Mouse (Mus musculus) intestine, embryonic 16.5 days (tissue): ENCODE results near the gene Nr4a1. TPM values are rescaled to one million over a fixed set of nuclear protein-coding genes. Genes with fewer than 3 reads are reported as not detected.
A peak's percentile ranks its signal among the peaks of the same experiment; 100 is the strongest.

Experiments
- ATAC-seq: fragments of 200-750 bp; cut with Nextera tagmentation; 2 replicates; pipeline ENCODE4 v1.8.0; 2017; ENCODE audit warnings: moderate TSS enrichment, moderate library complexity
- H3K27ac ChIP-seq: fragments of 300-500 bp; sonication (generic); 2 replicates; pipeline ENCODE4 v1.5.1; 2014; ENCODE audit warnings: mild to moderate bottlenecking, low read length
- H3K27me3 ChIP-seq: fragments of 300-500 bp; sonication (generic); replicated peaks from 2 replicates; pipeline ENCODE4 v1.6.1; 2014; ENCODE audit warnings: low read length, control low read depth, mixed read lengths; ENCODE audit not compliant: control insufficient read depth, insufficient read depth
- H3K36me3 ChIP-seq: fragments of 300-500 bp; sonication (generic); 2 replicates; pipeline ENCODE4 v1.6.1; 2014; ENCODE audit warnings: low read length, control low read depth; ENCODE audit not compliant: control insufficient read depth, insufficient read depth
- H3K4me1 ChIP-seq: fragments of 300-500 bp; sonication (generic); 2 replicates; pipeline ENCODE4 v1.6.1; 2014; ENCODE audit warnings: low read length, control low read depth, mixed read lengths; ENCODE audit not compliant: control insufficient read depth, insufficient read depth
- H3K4me2 ChIP-seq: fragments of 300-500 bp; sonication (generic); 2 replicates; pipeline ENCODE4 v1.6.1; 2014; ENCODE audit warnings: low read depth, low read length, control low read depth
- H3K4me3 ChIP-seq: fragments of 300-500 bp; sonication (generic); 2 replicates; pipeline ENCODE4 v1.5.1; 2014; ENCODE audit warnings: mild to moderate bottlenecking, low read length
- H3K9ac ChIP-seq: fragments of 300-500 bp; sonication (generic); 2 replicates; pipeline ENCODE4 v1.6.1; 2014; ENCODE audit warnings: low read depth, low read length
- H3K9me3 ChIP-seq: fragments of 300-500 bp; sonication (generic); 2 replicates; pipeline ENCODE4 v1.6.1; 2016; ENCODE audit warnings: low read length, control low read depth; ENCODE audit not compliant: control insufficient read depth
- WGBS: fragments of 180-500 bp; shearing (Covaris S2); extraction: QIAGEN DNeasy Blood & Tissue Kit; methylation state at CpG from one replicate; pipeline ENCODE4 v1.1.7; 2014; 5-methylcytosine and 5-hydroxymethylcytosine counted together
- polyA plus RNA-seq: library from polyadenylated mRNA; unstranded; fragments of >200 nt; fragmentation: Nextera tagmentation; extraction: Ambion mirVana; gene quantifications from 2 replicates; pipeline ENCODE4 v1.2.1, GENCODE M21; 2015

Gene Nr4a1
- polyA plus RNA-seq, 1 experiment from 2014 or later = 10.0 TPM

DNA sequence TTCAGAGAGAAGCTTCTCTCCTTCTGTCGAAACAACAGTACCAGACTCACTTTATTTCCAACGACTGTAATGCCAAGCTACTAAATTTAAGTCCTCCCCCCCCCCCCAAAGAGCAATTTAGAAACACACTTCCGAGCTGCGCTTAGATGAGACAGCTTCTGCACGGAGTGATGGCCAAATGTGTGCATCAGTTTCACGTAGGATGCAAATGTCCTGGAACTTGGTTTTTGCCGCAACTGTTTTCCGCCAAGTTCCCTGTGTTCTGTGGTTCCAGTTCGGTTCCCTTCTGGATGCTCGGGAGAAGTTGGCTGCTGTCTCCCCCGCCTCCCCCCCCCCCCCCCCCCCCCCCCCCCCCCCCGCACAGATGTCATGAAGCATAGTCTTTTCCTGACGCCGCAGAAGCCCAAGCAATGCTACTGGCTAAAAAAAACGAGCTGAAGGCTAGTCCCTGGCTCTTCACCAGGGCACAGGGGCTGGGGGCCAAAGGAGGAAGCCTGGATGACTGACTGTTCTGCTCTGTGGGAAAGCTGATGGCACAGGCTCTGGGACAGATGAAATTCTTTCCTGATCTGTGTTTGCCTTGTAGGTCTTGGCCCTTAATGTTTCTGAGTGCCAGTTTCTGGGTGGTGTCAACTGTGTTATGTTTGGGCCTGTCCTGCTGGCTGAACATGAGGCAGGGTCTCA is 57.2 kb downstream of the Nr4a1 start:
- ATAC-seq = no peak
- no peak overlapping the region for H3K4me3 ChIP-seq
- H3K9me3 ChIP-seq = no peaks in the 10 kb centered on the region
- no peak overlapping the region for H3K4me2 ChIP-seq
- H3K4me1 ChIP-seq = peaks cover 6% of the 10 kb centered on the region
- H3K27me3 ChIP-seq = no peaks in the 10 kb centered on the region
- no peaks in the 10 kb centered on the region for H3K36me3 ChIP-seq
- 50% methylated on average over 14 of the region's 15 CpGs for WGBS
- H3K9ac ChIP-seq = no peak overlapping the region
- no peak overlapping the region for H3K27ac ChIP-seq

DNA sequence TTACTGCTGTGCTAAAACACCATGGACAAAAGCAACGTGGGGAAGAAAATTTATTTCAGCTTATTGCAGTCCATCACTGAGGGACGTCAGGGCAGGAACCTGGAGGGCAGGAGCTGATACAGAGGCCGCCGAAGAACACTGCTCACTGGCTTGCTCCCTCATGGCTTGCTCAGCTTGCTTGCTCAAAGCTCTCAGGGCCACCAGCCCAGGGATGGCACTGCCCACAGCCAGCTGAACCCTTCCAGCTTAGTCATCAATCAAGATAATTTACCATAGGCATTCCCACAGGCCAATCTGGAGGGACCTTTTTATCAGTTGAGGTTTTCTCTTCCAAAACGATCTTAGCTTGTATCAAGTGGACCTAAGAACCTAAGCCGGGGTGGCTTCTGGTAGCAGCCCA is 57.9 kb downstream of the Nr4a1 start:
- Histone ChIP-seq H3K9ac (no peak overlapping the region), H3K27me3 (no peaks in the 10 kb centered on the region), H3K27ac (no peak overlapping the region), H3K4me1 (peaks cover 9% of the 10 kb centered on the region), H3K9me3 (no peaks in the 10 kb centered on the region), H3K4me2 (no peak overlapping the region), H3K36me3 (no peaks in the 10 kb centered on the region), H3K4me3 (no peak overlapping the region)
- WGBS = 78% methylated on average over 6 of the region's 6 CpGs
- ATAC-seq = no peak

DNA sequence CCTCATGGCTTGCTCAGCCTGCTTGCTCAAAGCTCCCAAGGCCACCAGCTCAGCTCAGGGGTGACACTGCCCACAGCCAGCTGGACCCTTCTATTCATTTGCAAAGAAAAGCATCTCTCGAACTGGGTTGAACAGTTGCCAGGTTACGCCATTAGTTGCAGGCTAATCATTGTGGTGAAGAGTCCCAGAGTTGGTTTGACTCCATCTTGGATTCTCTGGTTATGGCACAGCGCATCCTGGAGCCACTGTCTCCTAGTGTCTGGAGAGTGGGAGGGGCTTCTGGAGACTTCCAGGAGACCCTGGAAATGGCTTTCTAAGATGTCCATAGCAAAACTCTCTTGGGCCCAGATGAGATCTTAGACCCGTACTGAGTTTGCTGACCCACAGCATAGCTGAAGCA is 61.3 kb downstream of the Nr4a1 start:
- Histone ChIP-seq H3K36me3 (no peaks in the 10 kb centered on the region), H3K4me1 (peaks cover 12% of the 10 kb centered on the region), H3K27ac (no peak overlapping the region), H3K4me3 (no peak overlapping the region), H3K4me2 (no peak overlapping the region), H3K9me3 (no peaks in the 10 kb centered on the region), H3K9ac (no peak overlapping the region), H3K27me3 (no peaks in the 10 kb centered on the region)
- 89% methylated on average over 4 of the region's 4 CpGs for WGBS
- ATAC-seq = no peak

DNA sequence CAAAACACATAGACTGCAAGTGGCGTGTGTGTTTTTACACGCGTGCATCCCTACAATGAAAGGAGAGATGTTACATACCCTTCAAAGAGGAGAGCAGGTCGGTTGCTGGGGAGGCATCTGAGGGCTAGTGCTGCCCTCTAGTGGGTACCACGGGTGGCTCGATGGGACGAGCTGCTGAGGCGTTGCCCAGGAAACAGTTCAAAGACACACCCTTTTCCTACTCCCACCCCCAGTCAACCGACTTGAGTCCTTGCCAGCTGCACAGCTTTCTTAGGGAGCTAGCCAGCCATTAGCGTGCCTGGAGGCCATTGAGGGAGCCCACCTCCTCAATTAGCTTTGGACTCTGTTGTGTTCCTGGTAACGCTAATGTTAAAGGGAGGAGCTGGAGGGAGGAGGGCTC is 61.8 kb downstream of the Nr4a1 start:
- WGBS = under 1% methylated on average over 11 of the region's 11 CpGs
- Histone ChIP-seq H3K27ac (no peak overlapping the region), H3K4me2 (peak overlapping the region; percentile 62), H3K9ac (0 out of 2 replicates have a peak overlapping the region, but pooled peaks have one; percentile 38), H3K9me3 (no peaks in the 10 kb centered on the region), H3K4me1 (peaks cover 15% of the 10 kb centered on the region), H3K27me3 (no peaks in the 10 kb centered on the region), H3K36me3 (no peaks in the 10 kb centered on the region), H3K4me3 (peak overlapping the region; percentile 42)
- peak; percentile 77 for ATAC-seq

DNA sequence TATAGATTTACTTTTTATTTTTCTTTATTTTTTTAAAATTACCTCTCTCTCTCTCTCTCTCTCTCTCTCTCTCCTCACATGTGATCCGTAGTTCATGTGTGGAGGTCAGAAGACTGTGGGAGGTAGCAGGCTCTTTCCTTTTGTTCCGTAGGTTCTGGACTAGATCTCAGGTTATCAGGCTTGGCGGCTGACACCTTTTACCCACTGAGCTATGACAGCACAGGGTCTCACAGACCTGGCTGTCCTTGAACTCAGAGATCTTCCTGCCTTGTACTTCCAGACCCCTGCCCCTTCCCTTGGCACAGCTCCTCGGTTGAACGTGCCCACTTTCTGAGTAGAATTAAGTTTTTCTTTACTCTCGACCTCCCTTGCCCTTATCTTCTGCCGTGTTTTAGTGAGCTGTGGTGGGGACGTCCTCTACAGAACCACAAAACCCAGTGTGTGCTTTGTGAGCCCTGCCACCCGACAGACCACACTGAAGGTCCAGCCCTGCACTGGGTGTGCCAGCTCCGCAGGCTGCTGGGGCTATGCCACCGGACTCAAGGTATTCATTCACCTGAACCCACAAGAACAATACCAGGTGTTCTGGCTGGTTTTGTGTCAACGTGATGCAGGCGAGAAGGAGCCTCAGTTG is 62.3 kb downstream of the Nr4a1 start:
- Histone ChIP-seq H3K4me2 (peak overlapping the region; percentile 62), H3K4me3 (peak overlapping the region; percentile 42; the same call in 1 of the 2 replicates), H3K36me3 (no peaks in the 10 kb centered on the region), H3K4me1 (peaks cover 21% of the 10 kb centered on the region), H3K27me3 (no peaks in the 10 kb centered on the region), H3K9ac (no peak overlapping the region), H3K9me3 (no peaks in the 10 kb centered on the region), H3K27ac (no peak overlapping the region)
- 62% methylated on average over 13 of the region's 13 CpGs for WGBS
- no peak for ATAC-seq

DNA sequence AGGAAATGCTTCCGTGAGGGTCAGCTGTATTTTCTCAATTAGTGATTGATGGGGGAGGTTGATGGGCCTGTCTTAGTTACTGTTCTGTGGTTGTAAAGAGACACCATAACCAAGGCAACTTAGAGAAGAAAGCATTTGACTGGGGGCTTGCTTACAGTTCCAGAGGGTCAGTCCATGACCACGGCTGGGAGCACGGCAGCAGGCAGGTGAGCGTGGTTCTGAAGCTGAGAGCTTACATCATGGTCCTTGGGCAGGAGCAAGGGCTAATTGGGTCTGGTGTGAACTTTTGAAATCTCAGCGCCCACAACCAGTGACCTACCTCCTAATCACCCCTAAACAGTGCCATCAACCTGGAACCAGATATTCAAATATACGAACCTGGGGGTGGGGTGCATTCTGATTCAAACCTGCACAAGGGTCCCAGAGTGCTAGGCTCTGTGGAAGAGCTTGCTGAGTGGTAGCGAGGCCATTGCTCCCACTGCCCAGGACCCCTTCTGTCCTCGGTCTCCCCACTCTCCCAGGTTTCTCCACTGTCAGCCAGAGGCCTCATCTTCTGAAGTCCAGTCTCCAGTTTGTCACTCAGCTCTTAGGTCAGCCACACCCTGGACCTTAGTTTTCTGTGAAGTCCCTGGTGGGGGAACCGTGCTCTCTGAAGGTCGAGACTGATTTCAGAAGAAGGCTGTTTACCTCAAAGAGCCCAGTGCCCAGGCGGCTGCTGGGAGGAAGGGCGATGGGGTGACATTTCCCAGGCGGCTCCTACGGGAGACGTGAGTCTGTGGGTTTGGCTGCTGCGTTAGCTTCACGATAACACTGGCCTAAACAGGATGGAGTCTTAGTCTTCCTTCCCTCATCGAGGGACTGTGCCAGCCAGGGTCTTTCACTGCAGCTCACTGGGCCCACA is 63.1 kb downstream of the Nr4a1 start:
- Histone ChIP-seq H3K4me3 (no peak overlapping the region), H3K9me3 (no peaks in the 10 kb centered on the region), H3K4me2 (no peak overlapping the region), H3K4me1 (peaks cover 22% of the 10 kb centered on the region), H3K9ac (no peak overlapping the region), H3K27me3 (no peaks in the 10 kb centered on the region), H3K36me3 (no peaks in the 10 kb centered on the region), H3K27ac (no peak overlapping the region)
- 61% methylated on average over 18 of the region's 18 CpGs for WGBS
- no peak for ATAC-seq

DNA sequence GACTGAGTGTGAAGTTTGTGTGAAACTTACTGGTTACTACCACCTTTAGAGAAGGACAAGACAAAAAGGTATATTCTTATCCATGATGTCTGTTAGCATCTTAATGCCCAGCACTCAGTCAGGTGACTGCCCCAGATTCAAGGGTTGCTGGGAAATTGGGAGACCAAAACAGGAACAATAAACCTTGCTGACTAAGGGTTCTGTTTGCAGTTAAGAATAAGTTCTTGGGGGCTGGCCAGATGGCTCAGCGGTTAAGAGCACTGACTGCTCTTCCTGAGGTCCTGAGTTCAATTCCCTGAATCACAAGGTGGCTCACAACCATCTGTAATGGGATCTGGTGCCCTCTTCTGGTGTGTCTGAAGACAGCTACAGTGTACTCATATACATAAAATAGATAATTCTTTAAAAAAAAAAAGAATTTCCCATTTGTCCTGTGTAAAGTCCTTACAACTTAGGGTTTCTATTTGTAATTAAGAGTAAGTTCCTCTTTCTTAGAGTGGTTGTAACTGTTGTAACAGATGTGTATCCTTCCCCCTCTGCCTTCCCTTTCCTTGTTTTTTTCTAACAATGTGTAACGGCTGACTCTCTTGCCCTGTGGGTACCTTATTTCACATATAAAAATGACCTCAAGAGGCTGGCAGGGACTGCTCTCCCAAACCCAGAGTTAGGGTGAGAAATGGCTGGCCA is 63.9 kb downstream of the Nr4a1 start:
- Histone ChIP-seq H3K9ac (no peak overlapping the region), H3K36me3 (no peaks in the 10 kb centered on the region), H3K4me3 (no peak overlapping the region), H3K9me3 (no peaks in the 10 kb centered on the region), H3K27ac (no peak overlapping the region), H3K4me2 (no peak overlapping the region), H3K4me1 (peaks cover 22% of the 10 kb centered on the region), H3K27me3 (no peaks in the 10 kb centered on the region)
- no peak for ATAC-seq
- WGBS = 80% methylated on average over 2 of the region's 2 CpGs

DNA sequence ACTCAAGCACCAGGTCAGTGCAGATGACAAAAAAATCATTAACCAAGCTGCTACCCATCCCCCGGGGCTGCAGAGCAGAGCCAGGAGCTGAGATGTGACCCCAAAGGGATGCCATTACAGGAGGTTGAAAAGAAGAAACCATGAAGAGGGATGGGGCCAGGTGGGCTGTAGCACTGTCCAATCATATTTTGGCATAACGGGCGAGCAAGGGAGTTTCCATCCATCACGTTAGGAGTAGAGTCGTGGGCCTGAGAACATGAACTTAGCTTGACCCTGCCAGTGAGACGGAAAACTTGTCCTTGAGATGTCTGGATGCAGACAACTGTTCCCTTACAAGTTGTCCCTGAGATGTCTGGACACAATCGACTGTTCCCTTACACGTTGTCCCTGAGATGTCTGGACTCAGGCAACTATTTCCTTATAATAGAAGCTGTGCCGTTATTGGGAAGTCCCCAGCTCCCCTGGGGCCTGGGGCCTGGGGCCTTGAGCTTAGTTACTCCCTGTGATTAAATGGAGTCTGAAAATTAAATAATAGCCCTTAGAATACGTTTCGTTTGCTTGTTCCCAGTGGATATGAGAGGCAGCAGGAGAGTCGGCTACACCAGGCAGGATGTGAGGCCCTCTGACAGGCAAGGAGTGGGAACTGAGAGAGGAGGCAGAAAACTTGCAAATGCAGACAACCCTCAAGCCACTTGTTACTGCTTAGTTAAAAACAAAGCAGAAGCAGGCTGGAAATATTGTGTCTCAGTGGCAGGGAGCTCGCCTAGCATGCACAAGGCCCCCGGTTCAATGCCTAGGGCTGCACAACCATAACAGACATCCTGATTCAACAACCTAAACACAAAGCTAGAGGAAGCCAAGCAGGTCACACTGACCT is 65.1 kb downstream of the Nr4a1 start:
- Histone ChIP-seq H3K27ac (peak overlapping the region; percentile 43), H3K4me3 (no peak overlapping the region), H3K4me2 (no peak overlapping the region), H3K36me3 (no peaks in the 10 kb centered on the region), H3K9ac (no peak overlapping the region; the same call in 1 of the 2 replicates), H3K9me3 (no peaks in the 10 kb centered on the region), H3K27me3 (no peaks in the 10 kb centered on the region), H3K4me1 (peaks cover 22% of the 10 kb centered on the region)
- 46% methylated on average over 14 of the region's 14 CpGs for WGBS
- no peak for ATAC-seq
